Mouse (Mus musculus) myocyte (in vitro differentiated cells): ENCODE results near the gene Inhbe. TPM values are rescaled to one million over a fixed set of nuclear protein-coding genes. Genes with fewer than 3 reads are reported as not detected.
A peak's percentile ranks its signal among the peaks of the same experiment; 100 is the strongest.

Source experiments
- H3K27me3 ChIP-seq: one replicate; pipeline ENCODE4 v1.6.1; 2011; ENCODE audit not compliant: control insufficient read depth, insufficient read depth, insufficient read length
- H3K36me3 ChIP-seq: one replicate; pipeline ENCODE4 v1.6.1; 2011; ENCODE audit not compliant: control insufficient read depth, insufficient read depth
- H3K4me2 ChIP-seq: one replicate; pipeline ENCODE4 v1.6.1; 2011; ENCODE audit warnings: low read depth, control low read depth
- H3K4me3 ChIP-seq: one replicate; pipeline ENCODE4 v1.5.1; 2011; ENCODE audit warnings: mild to moderate bottlenecking, control low read depth, moderate library complexity
- H3K79me2 ChIP-seq: one replicate; pipeline ENCODE4 v1.6.1; 2011; ENCODE audit not compliant: control insufficient read depth, insufficient read depth
- H3ac ChIP-seq: one replicate; pipeline ENCODE4 v1.6.1; 2011; ENCODE audit not compliant: control insufficient read depth, insufficient read length
- CEBPB ChIP-seq: IDR thresholded peaks from 2 replicates; pipeline ENCODE4 v1.6.1; 2011; ENCODE audit warnings: mild to moderate bottlenecking, moderate library complexity; ENCODE audit not compliant: poor library complexity, insufficient read depth, severe bottlenecking
- E2F4 ChIP-seq: IDR thresholded peaks from one replicate; pipeline ENCODE4 v1.6.1; 2011; ENCODE audit warnings: mild to moderate bottlenecking, control low read depth, moderate library complexity; ENCODE audit not compliant: insufficient read depth
- MAX ChIP-seq: IDR thresholded peaks from one replicate; pipeline ENCODE4 v1.6.1; 2011; ENCODE audit warnings: low read depth, mild to moderate bottlenecking, control low read depth
- MYOD1 ChIP-seq, 3 experiments: IDR thresholded peaks; one replicate each; pipeline ENCODE4 v1.6.1; 2011; ENCODE audit warnings: control low read depth in 2 of 3, low read depth in 2 of 3, mild to moderate bottlenecking in 2 of 3, moderate library complexity in 1 of 3; ENCODE audit not compliant: insufficient read length in 2 of 3, control insufficient read depth in 1 of 3
- MYOG ChIP-seq, 3 experiments: IDR thresholded peaks; one replicate each; pipeline ENCODE4 v1.6.1; 2011; ENCODE audit warnings: control low read depth in 2 of 3, low read depth in 2 of 3, mild to moderate bottlenecking in 2 of 3; ENCODE audit not compliant: insufficient read length in 2 of 3, control insufficient read depth in 1 of 3, insufficient read depth in 1 of 3
- POLR2A ChIP-seq: IDR thresholded peaks from one replicate; pipeline ENCODE4 v1.6.1; 2011; ENCODE audit warnings: low read depth, mild to moderate bottlenecking, control low read depth, moderate library complexity; ENCODE audit not compliant: insufficient read length
- POLR2AphosphoS2 ChIP-seq: IDR thresholded peaks from one replicate; pipeline ENCODE4 v1.6.1; 2011; ENCODE audit warnings: low read depth, control low read depth; ENCODE audit not compliant: insufficient read length
- REST ChIP-seq: IDR thresholded peaks from one replicate; pipeline ENCODE4 v1.6.1; 2011; ENCODE audit warnings: mild to moderate bottlenecking, control low read depth, moderate library complexity; ENCODE audit not compliant: insufficient read depth, insufficient read length
- SRF ChIP-seq: IDR thresholded peaks from one replicate; pipeline ENCODE4 v1.6.1; 2011; ENCODE audit warnings: low read depth; ENCODE audit not compliant: control insufficient read depth, insufficient read length
- TCF12 ChIP-seq: IDR thresholded peaks from one replicate; pipeline ENCODE4 v1.6.1; 2011; ENCODE audit warnings: mild to moderate bottlenecking, control low read depth; ENCODE audit not compliant: poor library complexity, insufficient read depth, severe bottlenecking
- TCF3 ChIP-seq: IDR thresholded peaks from one replicate; pipeline ENCODE4 v1.6.1; 2011; ENCODE audit warnings: low read depth, control low read depth; ENCODE audit not compliant: insufficient read length
- USF1 ChIP-seq: IDR thresholded peaks from one replicate; pipeline ENCODE4 v1.6.1; 2011; ENCODE audit warnings: low read depth, mild to moderate bottlenecking, control low read depth, moderate library complexity
- polyA plus RNA-seq: library from polyadenylated mRNA; unstranded; fragments of >200 nt; fragmentation: generic; extraction: Trizol; gene quantifications from one replicate; pipeline ENCODE4 v1.2.1, GENCODE M21; 2012; ENCODE audit warnings: missing spikeins

The Inhbe gene
- polyA plus RNA-seq, 1 experiment: 0.10 TPM

DNA sequence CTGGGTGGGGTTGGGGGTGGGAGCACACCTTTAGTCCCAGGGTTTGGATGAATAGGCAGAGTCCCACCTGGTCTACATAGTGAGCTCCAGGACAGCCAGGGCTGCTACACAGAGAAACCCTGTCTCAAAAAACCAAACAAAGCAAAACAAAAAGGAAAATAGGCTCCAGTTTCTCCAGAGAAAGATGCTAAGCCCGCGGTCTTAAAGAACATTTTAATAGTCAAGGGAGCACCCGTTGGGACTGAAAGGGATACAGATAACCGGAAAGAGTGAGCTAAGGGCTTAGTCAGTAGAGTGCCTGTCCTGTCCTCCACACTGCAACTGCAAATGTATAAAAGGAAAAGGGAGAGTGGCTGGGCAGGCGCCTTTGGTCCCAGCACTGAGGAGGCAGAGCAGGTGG, 12.9 kb upstream of the Inhbe start:
- Histone ChIP-seq H3ac (no peak overlapping the region), H3K36me3 (no peaks in the 10 kb centered on the region), H3K79me2 (no peaks in the 10 kb centered on the region), H3K27me3 (peaks cover 9% of the 10 kb centered on the region), H3K4me3 (no peak overlapping the region), H3K4me2 (no peak overlapping the region)
- TF ChIP-seq CEBPB: no peak
- no peak for TF ChIP-seq MYOG (IDR thresholded peaks at IDR 0.05; ENCODE audit: control insufficient read depth in 1 of 3, insufficient read depth in 1 of 3, insufficient read length in 2 of 3, low read depth in 2 of 3)
- TF ChIP-seq E2F4: no peak
- no peak for TF ChIP-seq REST
- TF ChIP-seq MYOD1 (IDR thresholded peaks at IDR 0.05; ENCODE audit: control insufficient read depth in 1 of 3, insufficient read length in 2 of 3, low read depth in 2 of 3): no peak
- no peak for TF ChIP-seq SRF
- no peak for TF ChIP-seq TCF3
- TF ChIP-seq TCF12: no peak
- no peak for TF ChIP-seq MAX
- TF ChIP-seq POLR2AphosphoS2: no peak
- TF ChIP-seq POLR2A: no peak
- TF ChIP-seq USF1: no peak

DNA sequence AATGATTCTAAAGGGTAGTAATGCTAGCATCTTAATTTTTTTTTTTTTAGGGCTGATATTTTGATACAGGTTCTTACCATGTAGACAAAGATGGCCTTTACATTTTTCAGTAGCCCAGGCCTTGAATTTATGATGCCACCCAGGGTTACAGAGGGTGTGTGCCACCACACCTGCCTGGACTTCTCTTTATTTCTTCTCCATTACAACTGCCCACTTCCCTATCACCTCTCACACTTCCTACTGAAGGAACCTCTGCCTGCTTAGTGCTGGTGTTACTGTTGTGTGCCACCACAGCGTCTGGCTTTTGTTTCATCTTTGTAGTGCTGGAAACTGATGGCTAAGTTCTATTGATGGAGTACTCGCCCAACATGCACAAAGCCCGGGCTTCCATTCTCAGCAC, 6.5 kb upstream of the Inhbe start:
- TF ChIP-seq MYOG (IDR thresholded peaks at IDR 0.05; ENCODE audit: control insufficient read depth in 1 of 3, insufficient read depth in 1 of 3, insufficient read length in 2 of 3, low read depth in 2 of 3) (no peak), MAX (no peak), TCF3 (no peak)
- no peak overlapping the region for H3K4me3 ChIP-seq
- no peak overlapping the region for H3K4me2 ChIP-seq
- no peaks in the 10 kb centered on the region for H3K79me2 ChIP-seq
- H3ac ChIP-seq: no peak overlapping the region
- peaks cover 18% of the 10 kb centered on the region for H3K27me3 ChIP-seq
- H3K36me3 ChIP-seq: no peaks in the 10 kb centered on the region

GRCm38 (mm10) chr10:127355336-127355735, 1.1 kb upstream of the Inhbe start:
- no peaks in the 10 kb centered on the region for H3K79me2 ChIP-seq
- TF ChIP-seq TCF12 (no peak), USF1 (no peak), E2F4 (no peak), POLR2A (no peak)
- no peaks in the 10 kb centered on the region for H3K36me3 ChIP-seq
- peaks cover 22% of the 10 kb centered on the region for H3K27me3 ChIP-seq
- H3K4me3 ChIP-seq: no peak overlapping the region
- H3K4me2 ChIP-seq: no peak overlapping the region
- H3ac ChIP-seq: no peak overlapping the region

DNA sequence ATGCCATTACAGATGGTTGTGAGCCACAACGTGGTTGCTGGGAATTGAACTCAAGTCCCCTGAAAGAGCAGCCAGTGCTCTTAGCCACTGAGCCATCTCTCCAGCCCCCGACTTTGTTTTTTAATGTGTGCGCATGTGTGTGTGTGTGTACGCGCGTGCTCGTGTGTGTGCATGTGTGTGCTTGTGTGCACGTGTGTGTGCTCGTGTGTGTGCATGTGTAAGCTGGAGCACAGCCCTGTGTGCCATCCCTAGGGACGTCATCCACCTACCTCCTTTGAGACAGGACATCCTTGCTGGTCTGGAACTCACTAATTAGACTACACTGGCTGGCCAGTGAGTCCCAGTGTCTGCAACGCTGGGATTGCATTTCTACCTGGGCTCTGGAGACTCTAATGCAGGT, 1.4 kb downstream of the Inhbe start:
- peaks cover 22% of the 10 kb centered on the region for H3K27me3 ChIP-seq
- H3K79me2 ChIP-seq: no peaks in the 10 kb centered on the region
- no peak overlapping the region for H3K4me2 ChIP-seq
- H3K4me3 ChIP-seq: no peak overlapping the region
- no peaks in the 10 kb centered on the region for H3K36me3 ChIP-seq
- TF ChIP-seq MYOG (IDR thresholded peaks at IDR 0.05; ENCODE audit: control insufficient read depth in 1 of 3, insufficient read depth in 1 of 3, insufficient read length in 2 of 3, low read depth in 2 of 3): no peak
- no peak for TF ChIP-seq MAX
- no peak for TF ChIP-seq TCF12
- no peak for TF ChIP-seq POLR2AphosphoS2
- no peak for TF ChIP-seq TCF3
- H3ac ChIP-seq: no peak overlapping the region

- H3K79me2 ChIP-seq: no peaks in the 10 kb centered on the region
- H3K27me3 ChIP-seq: peaks cover 16% of the 10 kb centered on the region
- H3K4me2 ChIP-seq: peak overlapping the region; percentile 10
- no peak overlapping the region for H3K4me3 ChIP-seq
- no peaks in the 10 kb centered on the region for H3K36me3 ChIP-seq
- no peak overlapping the region for H3ac ChIP-seq
- TF ChIP-seq CEBPB (no peak), TCF3 (no peak), POLR2A (no peak), E2F4 (no peak)
Measured at GRCm38 (mm10) chr10:127352187-127352586, 2.0 kb downstream of the Inhbe start.

- Histone ChIP-seq H3K4me2 (peak overlapping the region; percentile 10), H3K79me2 (no peaks in the 10 kb centered on the region), H3K4me3 (no peak overlapping the region), H3ac (no peak overlapping the region), H3K27me3 (peaks cover 12% of the 10 kb centered on the region), H3K36me3 (no peaks in the 10 kb centered on the region)
- TF ChIP-seq MAX (no peak), USF1 (no peak), SRF (no peak), MYOG (IDR thresholded peaks at IDR 0.05; ENCODE audit: control insufficient read depth in 1 of 3, insufficient read depth in 1 of 3, insufficient read length in 2 of 3, low read depth in 2 of 3) (no peak), MYOD1 (IDR thresholded peaks at IDR 0.05; ENCODE audit: control insufficient read depth in 1 of 3, insufficient read length in 2 of 3, low read depth in 2 of 3) (no peak), E2F4 (no peak), TCF12 (no peak)
Measured at GRCm38 (mm10) chr10:127351719-127352118, 2.5 kb downstream of the Inhbe start.
